Mouse (Mus musculus): ENCODE data around the gene Rarg. TPM values are rescaled to one million over a fixed set of nuclear protein-coding genes. Genes with fewer than 3 reads are reported as not detected.

Gene Rarg
- polyA plus RNA-seq, 1 experiment, result 30.4 TPM

GRCm38 (mm10) chr15:102208092-102208561 is 49.2 kb downstream of the Rarg start:
- H3K4me1 ChIP-seq (ENCODE audit: control insufficient read depth, insufficient read depth, low read length), result peaks cover 11% of the 10 kb centered on the region
- H3K27ac ChIP-seq (ENCODE audit: insufficient read depth, low read depth, low read length), result no peak overlapping the region
- H3K4me3 ChIP-seq (ENCODE audit: insufficient read depth, low read length), result no peak overlapping the region
- TF ChIP-seq CTCF (IDR thresholded peaks at IDR 0.05; ENCODE audit: low read depth, low read length), result no peak
- TF ChIP-seq POLR2A (IDR thresholded peaks at IDR 0.05; ENCODE audit: borderline replicate concordance, low read depth, low read length), result no peak

GRCm38 (mm10) chr15:102207351-102207750 is 50.0 kb downstream of the Rarg start:
- peaks cover 12% of the 10 kb centered on the region for H3K4me1 ChIP-seq (ENCODE audit: control insufficient read depth, insufficient read depth, low read length)
- H3K27ac ChIP-seq (ENCODE audit: insufficient read depth, low read depth, low read length), result no peak overlapping the region
- H3K4me3 ChIP-seq (ENCODE audit: insufficient read depth, low read length), result no peak overlapping the region
- TF ChIP-seq CTCF (IDR thresholded peaks at IDR 0.05; ENCODE audit: low read depth, low read length) (no peak), POLR2A (IDR thresholded peaks at IDR 0.05; ENCODE audit: borderline replicate concordance, low read depth, low read length) (no peak)

- Histone ChIP-seq H3K4me3 (ENCODE audit: insufficient read depth, low read length) (no peak overlapping the region), H3K27ac (ENCODE audit: insufficient read depth, low read depth, low read length) (no peak overlapping the region), H3K4me1 (ENCODE audit: control insufficient read depth, insufficient read depth, low read length) (peaks cover 17% of the 10 kb centered on the region)
- TF ChIP-seq CTCF (IDR thresholded peaks at IDR 0.05; ENCODE audit: low read depth, low read length) (no peak), POLR2A (IDR thresholded peaks at IDR 0.05; ENCODE audit: borderline replicate concordance, low read depth, low read length) (no peak)
Observed at GRCm38 (mm10) chr15:102205779-102206178, 51.5 kb downstream of the Rarg start.

- peak within 1 kb of the TSS; percentile 89 for H3K4me3 ChIP-seq (ENCODE audit: insufficient read depth, low read length)
- peaks cover 17% of the 10 kb centered on the region for H3K4me1 ChIP-seq (ENCODE audit: control insufficient read depth, insufficient read depth, low read length)
- H3K27ac ChIP-seq (ENCODE audit: insufficient read depth, low read depth, low read length), result peak within 1 kb of the TSS; percentile 96
- no peak for TF ChIP-seq POLR2A (IDR thresholded peaks at IDR 0.05; ENCODE audit: borderline replicate concordance, low read depth, low read length)
- TF ChIP-seq CTCF (IDR thresholded peaks at IDR 0.05; ENCODE audit: low read depth, low read length), result no peak
Observed at GRCm38 (mm10) chr15:102204674-102205505, 52.4 kb downstream of the Rarg start, which contains the start of gene Csad. Csad (minus strand) TSS chr15:102204724.

GRCm38 (mm10) chr15:102203835-102204381 is 53.4 kb downstream of the Rarg start:
- Histone ChIP-seq H3K4me3 (ENCODE audit: insufficient read depth, low read length) (peak overlapping the region; percentile 89), H3K27ac (ENCODE audit: insufficient read depth, low read depth, low read length) (peak overlapping the region; percentile 96), H3K4me1 (ENCODE audit: control insufficient read depth, insufficient read depth, low read length) (peaks cover 20% of the 10 kb centered on the region)
- TF ChIP-seq CTCF (IDR thresholded peaks at IDR 0.05; ENCODE audit: low read depth, low read length) (no peak), POLR2A (IDR thresholded peaks at IDR 0.05; ENCODE audit: borderline replicate concordance, low read depth, low read length) (no peak)

- Histone ChIP-seq H3K4me3 (ENCODE audit: insufficient read depth, low read length) (peak within 1 kb of the TSS; percentile 89), H3K27ac (ENCODE audit: insufficient read depth, low read depth, low read length) (peak within 1 kb of the TSS; percentile 96), H3K4me1 (ENCODE audit: control insufficient read depth, insufficient read depth, low read length) (peaks cover 22% of the 10 kb centered on the region)
- TF ChIP-seq POLR2A (IDR thresholded peaks at IDR 0.05; ENCODE audit: borderline replicate concordance, low read depth, low read length), result no peak
Observed at GRCm38 (mm10) chr15:102202971-102203834, 54.1 kb downstream of the Rarg start, which contains the start of gene Zfp740. Zfp740 (plus strand) TSS chr15:102203249.

GRCm38 (mm10) chr15:102198841-102199240 is 58.5 kb downstream of the Rarg start:
- TF ChIP-seq POLR2A (IDR thresholded peaks at IDR 0.05; ENCODE audit: borderline replicate concordance, low read depth, low read length) (no peak), CTCF (IDR thresholded peaks at IDR 0.05; ENCODE audit: low read depth, low read length) (no peak)
- Histone ChIP-seq H3K4me3 (ENCODE audit: insufficient read depth, low read length) (no peak overlapping the region), H3K4me1 (ENCODE audit: control insufficient read depth, insufficient read depth, low read length) (peaks cover 27% of the 10 kb centered on the region), H3K27ac (ENCODE audit: insufficient read depth, low read depth, low read length) (no peak overlapping the region)

GRCm38 (mm10) chr15:102195373-102195772 is 61.9 kb downstream of the Rarg start:
- no peak overlapping the region for H3K4me3 ChIP-seq (ENCODE audit: insufficient read depth, low read length)
- TF ChIP-seq POLR2A (IDR thresholded peaks at IDR 0.05; ENCODE audit: borderline replicate concordance, low read depth, low read length), result no peak
- TF ChIP-seq CTCF (IDR thresholded peaks at IDR 0.05; ENCODE audit: low read depth, low read length), result no peak
- no peak overlapping the region for H3K27ac ChIP-seq (ENCODE audit: insufficient read depth, low read depth, low read length)
- peaks cover 42% of the 10 kb centered on the region for H3K4me1 ChIP-seq (ENCODE audit: control insufficient read depth, insufficient read depth, low read length)

- no peak overlapping the region for H3K4me3 ChIP-seq (ENCODE audit: insufficient read depth, low read length)
- no peak overlapping the region for H3K27ac ChIP-seq (ENCODE audit: insufficient read depth, low read depth, low read length)
- peaks cover 42% of the 10 kb centered on the region for H3K4me1 ChIP-seq (ENCODE audit: control insufficient read depth, insufficient read depth, low read length)
- TF ChIP-seq CTCF (IDR thresholded peaks at IDR 0.05; ENCODE audit: low read depth, low read length) (no peak), POLR2A (IDR thresholded peaks at IDR 0.05; ENCODE audit: borderline replicate concordance, low read depth, low read length) (no peak)
Observed at GRCm38 (mm10) chr15:102194439-102194838, 62.9 kb downstream of the Rarg start.

Measured in bone marrow macrophage, adult 2 months (primary cell).